Mouse (Mus musculus) MEL (cell line): ENCODE results near the gene Numa1. TPM values are rescaled to one million over a fixed set of nuclear protein-coding genes. Genes with fewer than 3 reads are reported as not detected.

ENCODE experiments used
- DNase-seq: peaks from one replicate; pipeline ENCODE4 v3.0.0; 2011; ENCODE audit warnings: low read depth, low spot score
- H3K27ac ChIP-seq: 2 replicates; pipeline ENCODE4 v1.5.1; 2012; ENCODE audit warnings: low read depth, mild to moderate bottlenecking, control low read depth, low read length, moderate library complexity; ENCODE audit not compliant: control insufficient read depth
- H3K27me3 ChIP-seq, 2 experiments: fragments of 150-350 bp in 1 of 2; sonication (generic) in 1 of 2; 2 replicates each; pipeline ENCODE4 v1.6.1; 2012; ENCODE audit warnings: low read length in 2 of 2, mild to moderate bottlenecking in 2 of 2, improper control_type of control experiment in 1 of 2, moderate library complexity in 1 of 2; ENCODE audit not compliant: insufficient read depth in 2 of 2, control insufficient read depth in 1 of 2
- H3K36me3 ChIP-seq, 2 experiments: 2 replicates each; pipeline ENCODE4 v1.6.1; 2012 to 2014; ENCODE audit warnings: low read length in 2 of 2, improper control_type of control experiment in 1 of 2, inconsistent platforms in 1 of 2, mild to moderate bottlenecking in 1 of 2; ENCODE audit not compliant: insufficient read depth in 2 of 2, control insufficient read depth in 1 of 2
- H3K4me1 ChIP-seq, 2 experiments: fragments of 150-350 bp in 1 of 2; sonication (generic) in 1 of 2; 2 replicates each; pipeline ENCODE4 v1.6.1; 2012; ENCODE audit warnings: low read length in 2 of 2, improper control_type of control experiment in 1 of 2, mild to moderate bottlenecking in 1 of 2; ENCODE audit not compliant: insufficient read depth in 2 of 2, control insufficient read depth in 1 of 2
- H3K4me3 ChIP-seq, 2 experiments: fragments of 150-350 bp in 1 of 2; sonication (generic) in 1 of 2; 2 replicates each; pipeline ENCODE4 v1.5.1; 2012; ENCODE audit warnings: low read depth in 2 of 2, low read length in 2 of 2, mild to moderate bottlenecking in 2 of 2, moderate library complexity in 2 of 2, control low read depth in 1 of 2, improper control_type of control experiment in 1 of 2; ENCODE audit not compliant: control insufficient read depth in 1 of 2, insufficient read depth in 1 of 2
- H3K79me2 ChIP-seq: 2 replicates; pipeline ENCODE4 v1.6.1; 2012; ENCODE audit warnings: mild to moderate bottlenecking, low read length, moderate library complexity; ENCODE audit not compliant: control insufficient read depth, poor library complexity, insufficient read depth
- H3K9ac ChIP-seq: 2 replicates; pipeline ENCODE4 v1.6.1; 2012; ENCODE audit warnings: low read depth, mild to moderate bottlenecking, control low read depth, low read length, moderate library complexity; ENCODE audit not compliant: control insufficient read depth, poor library complexity, severe bottlenecking
- H3K9me3 ChIP-seq: fragments of 150-350 bp; sonication (generic); replicated peaks from 2 replicates; pipeline ENCODE4 v1.6.1; 2012; ENCODE audit warnings: mild to moderate bottlenecking, low read length, improper control_type of control experiment, moderate library complexity; ENCODE audit not compliant: insufficient read depth
- BHLHE40 ChIP-seq: IDR thresholded peaks from 2 replicates; pipeline ENCODE4 v1.6.1; 2012; ENCODE audit warnings: low read depth, mild to moderate bottlenecking, inconsistent platforms, low read length, improper control_type of control experiment, borderline replicate concordance
- CTCF ChIP-seq, 3 experiments: IDR thresholded peaks in 2 of 3; conservative IDR thresholded peaks in 1 of 3; 2 replicates each; pipeline ENCODE4 v1.5.1; 2011 to 2012; ENCODE audit warnings: low read length in 3 of 3, low read depth in 2 of 3, mild to moderate bottlenecking in 2 of 3, improper control_type of control experiment in 1 of 3, inconsistent platforms in 1 of 3, mixed read lengths in 1 of 3, moderate library complexity in 1 of 3; ENCODE audit not compliant: control insufficient read depth in 1 of 3, insufficient read depth in 1 of 3, poor library complexity in 1 of 3, severe bottlenecking in 1 of 3
- E2F4 ChIP-seq: IDR thresholded peaks from 2 replicates; pipeline ENCODE4 v1.6.1; 2011; ENCODE audit warnings: low read depth, low read length, improper control_type of control experiment, borderline replicate concordance
- ETS1 ChIP-seq: IDR thresholded peaks from 2 replicates; pipeline ENCODE4 v1.6.1; 2012; ENCODE audit warnings: low read depth, mild to moderate bottlenecking, inconsistent platforms, low read length, improper control_type of control experiment, moderate library complexity
- GABPA ChIP-seq: IDR thresholded peaks from 2 replicates; pipeline ENCODE4 v1.6.1; 2012; ENCODE audit warnings: low read depth, mild to moderate bottlenecking, inconsistent platforms, low read length, improper control_type of control experiment, moderate library complexity
- GATA1 ChIP-seq: IDR thresholded peaks from 2 replicates; pipeline ENCODE4 v1.6.1; 2011; ENCODE audit warnings: low read depth, low read length, improper control_type of control experiment
- JUND ChIP-seq: IDR thresholded peaks from 2 replicates; pipeline ENCODE4 v1.6.1; 2011; ENCODE audit warnings: low read depth, mild to moderate bottlenecking, improper control_type of control experiment, low read length
- MAFK ChIP-seq: IDR thresholded peaks from 2 replicates; pipeline ENCODE4 v1.6.1; 2011; ENCODE audit warnings: low read depth, mild to moderate bottlenecking, low read length, improper control_type of control experiment, borderline replicate concordance
- MAX ChIP-seq: IDR thresholded peaks from 2 replicates; pipeline ENCODE4 v1.6.1; 2011; ENCODE audit warnings: low read length, improper control_type of control experiment
- NELFE ChIP-seq: IDR thresholded peaks from 2 replicates; pipeline ENCODE4 v1.6.1; 2011; ENCODE audit warnings: low read depth, low read length, improper control_type of control experiment
- POLR2AphosphoS2 ChIP-seq: IDR thresholded peaks from 2 replicates; pipeline ENCODE4 v1.6.1; 2011; ENCODE audit warnings: low read length, improper control_type of control experiment
- POLR2AphosphoS5 ChIP-seq: IDR thresholded peaks from 2 replicates; pipeline ENCODE4 v1.6.1; 2012; ENCODE audit warnings: low read depth, borderline replicate concordance, mild to moderate bottlenecking, inconsistent platforms, low read length, moderate library complexity, mixed read lengths
- RAD21 ChIP-seq: IDR thresholded peaks from 2 replicates; pipeline ENCODE4 v1.6.1; 2011; ENCODE audit warnings: mild to moderate bottlenecking, low read depth, low read length, improper control_type of control experiment
- RCOR1 ChIP-seq: IDR thresholded peaks from 2 replicates; pipeline ENCODE4 v1.6.1; 2012; ENCODE audit warnings: low read depth, mild to moderate bottlenecking, inconsistent platforms, low read length, improper control_type of control experiment
- SMC3 ChIP-seq: IDR thresholded peaks from 2 replicates; pipeline ENCODE4 v1.6.1; 2011; ENCODE audit warnings: low read depth, low read length, improper control_type of control experiment
- TAL1 ChIP-seq: IDR thresholded peaks from 2 replicates; pipeline ENCODE4 v1.6.1; 2012; ENCODE audit warnings: mild to moderate bottlenecking, inconsistent platforms, low read length, moderate library complexity, mixed read lengths
- TBP ChIP-seq: IDR thresholded peaks from 2 replicates; pipeline ENCODE4 v1.8.0; 2011; ENCODE audit warnings: low read depth, low read length, improper control_type of control experiment
- TCF12 ChIP-seq: IDR thresholded peaks from 2 replicates; pipeline ENCODE4 v1.6.1; 2014; ENCODE audit warnings: low read depth, mild to moderate bottlenecking, inconsistent platforms, low read length, improper control_type of control experiment, moderate library complexity
- UBTF ChIP-seq: IDR thresholded peaks from 2 replicates; pipeline ENCODE4 v1.6.1; 2012; ENCODE audit warnings: low read depth, mild to moderate bottlenecking, inconsistent platforms, low read length, improper control_type of control experiment, moderate library complexity, borderline replicate concordance; ENCODE audit not compliant: insufficient read depth
- USF1 ChIP-seq: IDR thresholded peaks from 2 replicates; pipeline ENCODE4 v1.6.1; 2014; ENCODE audit warnings: low read depth, mild to moderate bottlenecking, inconsistent platforms, low read length, improper control_type of control experiment, moderate library complexity
- ZMIZ1 ChIP-seq: IDR thresholded peaks from 2 replicates; pipeline ENCODE4 v1.6.1; 2012; ENCODE audit warnings: low read depth, mild to moderate bottlenecking, inconsistent platforms, low read length, improper control_type of control experiment, moderate library complexity
- ZNF384 ChIP-seq: IDR thresholded peaks from 2 replicates; pipeline ENCODE4 v1.6.1; 2012; ENCODE audit warnings: low read depth, mild to moderate bottlenecking, inconsistent platforms, low read length, improper control_type of control experiment
- polyA plus RNA-seq, 2 experiments: library from polyadenylated mRNA; stranded (reverse) in 1 of 2; unstranded in 1 of 2; fragments of >175 nt in 1 of 2; fragments of >200 nt in 1 of 2; gene quantifications; 2 replicates each; pipeline versions ENCODE4 v1.2.1 to v1.2.4; 2012; ENCODE audit warnings: low replicate concordance in 2 of 2, low read depth in 1 of 2; ENCODE audit not compliant: insufficient read length in 2 of 2, insufficient read depth in 1 of 2, missing spikeins in 1 of 2
- total RNA-seq: library from RNA; depleted of rRNA; stranded (reverse); fragments of 300-350 nt; gene quantifications from 2 replicates; pipeline ENCODE4 v1.2.3, GENCODE M21; 2012

The Numa1 gene
- total and polyA plus RNA-seq, 3 experiments: 48.7 to 91.2 (median 50.0) TPM

DNA sequence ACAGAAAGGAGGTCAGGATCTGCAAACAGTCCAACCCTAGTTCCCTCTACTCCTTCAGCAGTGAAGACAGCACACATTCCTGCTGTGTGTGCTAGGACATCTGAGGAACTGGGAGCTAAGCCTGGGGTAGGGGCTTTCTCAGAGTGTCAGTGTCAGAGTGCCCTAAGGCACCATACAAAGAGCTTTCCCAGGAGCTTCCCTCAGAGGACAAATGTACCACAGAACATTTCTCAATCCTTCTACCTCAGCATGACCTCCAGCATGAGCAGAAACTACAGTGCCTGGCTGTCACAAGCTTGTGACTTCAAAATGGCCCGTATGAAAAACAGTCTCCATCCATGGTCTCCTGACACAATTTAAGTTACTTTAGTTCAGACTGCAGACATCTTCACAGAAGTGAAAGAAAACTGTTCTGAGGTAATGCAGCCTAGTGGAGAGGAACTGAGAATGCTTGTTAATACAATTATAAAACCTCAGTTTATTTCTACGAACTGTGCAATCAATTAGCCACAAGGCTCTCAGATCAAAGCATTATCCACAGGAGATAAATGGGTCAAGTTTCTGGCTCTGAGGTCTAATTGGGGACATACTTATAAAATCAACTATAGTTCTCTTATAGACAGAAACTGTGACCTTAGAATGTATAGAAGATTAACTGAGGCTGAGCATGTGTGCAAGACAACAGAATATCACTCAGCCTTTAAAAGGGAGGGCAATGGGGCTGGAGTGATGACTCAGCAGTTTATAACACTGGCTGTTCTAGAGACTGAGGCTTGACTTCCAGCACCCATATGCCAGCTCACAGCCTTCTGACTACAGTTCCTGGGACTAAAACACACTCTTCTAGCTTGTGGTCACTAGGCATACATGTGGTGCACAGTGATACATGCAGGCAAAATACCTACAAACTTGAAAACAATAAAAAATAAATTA lies 91.5 kb downstream of the Numa1 start:
- Histone ChIP-seq H3K27me3 (no peaks in the 10 kb centered on the region), H3K4me1 (no peaks in the 10 kb centered on the region), H3K79me2 (no peaks in the 10 kb centered on the region), H3K27ac (no peak overlapping the region), H3K9me3 (no peaks in the 10 kb centered on the region), H3K9ac (no peak overlapping the region), H3K4me3 (no peak overlapping the region)
- DNase-seq: peak; percentile 55
- TF ChIP-seq MAFK (peak; percentile 98), GABPA (peak; percentile 12; the same call in 1 of the 2 replicates), TBP (no peak)
- TF ChIP-seq, all 39 proteins: peak for 2
- H3K36me3 ChIP-seq: no peaks in the 10 kb centered on the region; a peak in 2 of 4 replicates

DNA sequence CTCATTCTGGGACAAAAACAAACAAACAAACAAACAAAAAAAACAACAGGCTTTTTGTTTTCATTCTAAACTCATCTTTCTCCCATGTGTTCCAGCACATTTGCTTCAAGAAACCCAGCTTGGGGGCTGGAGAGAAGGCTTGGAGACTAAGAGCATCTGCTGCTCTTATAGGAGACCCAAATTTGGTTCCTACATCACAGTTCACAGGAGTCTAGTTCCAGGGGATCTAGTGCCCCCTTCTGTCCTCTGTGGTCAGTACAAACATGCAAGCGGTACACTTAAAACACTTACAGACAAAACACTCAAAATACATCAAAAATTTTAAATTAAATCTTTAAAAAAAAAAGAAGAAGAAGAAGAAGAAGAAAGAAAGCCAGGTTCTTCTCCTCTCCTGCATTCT lies 101.0 kb downstream of the Numa1 start:
- TF ChIP-seq CTCF (IDR thresholded peaks at IDR 0.05 in 2 of 3, conservative IDR thresholded peaks at IDR 0.05 in 1 of 3; ENCODE audit: control insufficient read depth in 1 of 3, insufficient read depth in 1 of 3, low read depth in 2 of 3, low read length in 3 of 3, poor library complexity in 1 of 3, severe bottlenecking in 1 of 3) (peak in 1 of 3 experiments; percentile 13; a peak in 1 of 6 replicates), E2F4 (no peak), RAD21 (peak; percentile 6)
- no peak for DNase-seq
- Histone ChIP-seq H3K79me2 (no peaks in the 10 kb centered on the region), H3K4me1 (no peaks in the 10 kb centered on the region), H3K36me3 (peaks cover 0 to 5% of the 10 kb centered on the region in 2 experiments; a peak in 2 of 4 replicates), H3K9me3 (no peaks in the 10 kb centered on the region), H3K27me3 (no peaks in the 10 kb centered on the region), H3K27ac (no peak overlapping the region), H3K4me3 (no peak overlapping the region), H3K9ac (no peak overlapping the region)

GRCm38 (mm10) chr7:102035534-102035933 lies 101.6 kb downstream of the Numa1 start:
- Histone ChIP-seq H3K9ac (no peak overlapping the region), H3K9me3 (no peaks in the 10 kb centered on the region), H3K4me1 (no peaks in the 10 kb centered on the region), H3K27me3 (no peaks in the 10 kb centered on the region), H3K27ac (no peak overlapping the region), H3K36me3 (peaks cover 0 to 5% of the 10 kb centered on the region in 2 experiments; a peak in 1 of 4 replicates), H3K79me2 (no peaks in the 10 kb centered on the region), H3K4me3 (no peak overlapping the region)
- DNase-seq: no peak
- no peak for TF ChIP-seq TAL1
- TF ChIP-seq POLR2AphosphoS2: no peak
- no peak for TF ChIP-seq RCOR1
- no peak for TF ChIP-seq ZMIZ1
- no peak for TF ChIP-seq ETS1
- no peak for TF ChIP-seq TBP
- no peak for TF ChIP-seq POLR2AphosphoS5
- no peak for TF ChIP-seq UBTF
- TF ChIP-seq GATA1: no peak
- TF ChIP-seq JUND: no peak
- TF ChIP-seq USF1: no peak
- no peak for TF ChIP-seq TCF12
- no peak for TF ChIP-seq MAX
- TF ChIP-seq ZNF384: no peak
- no peak for TF ChIP-seq BHLHE40
- TF ChIP-seq NELFE: no peak
- TF ChIP-seq SMC3: no peak
